13 mouse cellular contexts compared by ENCODE assay signal in genomic region chr7:120241092-120241491, GRCm38 (mm10). TPM values are rescaled to one million over a fixed set of nuclear protein-coding genes. Genes with fewer than 3 reads are reported as not detected.
DNase-seq lines count a peak whose midpoint lies in the region; ATAC-seq and TF ChIP-seq lines count a peak whose summit lies in the region.
"Had no signal": no experiment of that assay in that cellular context is flagged by ENCODE, and none has a peak within 500 bp of the region (broad histone marks: within the 10 kb centered on the region; RNA-seq: fewer than 3 reads in every experiment).

No protein-coding gene starts in this region.

- DNase-seq in hindbrain, postnatal 0 days (ENCODE audit: low spot score) = no peak
- DNase-seq in hindbrain, embryonic 10.5 days (ENCODE audit: low spot score) = no peak
- no peak for DNase-seq in midbrain, postnatal 0 days (ENCODE audit: low spot score)
- DNase-seq in midbrain, embryonic 10.5 days (ENCODE audit: low spot score) = no peak
- DNase-seq in ZHBTc4 (ENCODE audit: low read depth, low spot score) = peak; percentile 55
- peak; percentile 12 for DNase-seq in retina, postnatal 1 day
- no peak for DNase-seq in left cerebral cortex, adult 11 months (ENCODE audit: low spot score)
- no peak for DNase-seq in right cerebral cortex, postnatal 36 days (ENCODE audit: low spot score in 2 of 2)

- no peak overlapping the region for H3K4me2 ChIP-seq in hindbrain, postnatal 0 days (ENCODE audit: low read depth, low read length)
- no peak overlapping the region for H3K4me2 ChIP-seq in midbrain, postnatal 0 days (ENCODE audit: low read depth, low read length, poor library complexity, severe bottlenecking)
- H3K4me2 ChIP-seq: limb, embryonic 12.5 days had no signal

- TF ChIP-seq CTCF in hindbrain, postnatal 0 days (IDR thresholded peaks at IDR 0.05; ENCODE audit: low read depth) = peak; percentile 46
- peak; percentile 27 for TF ChIP-seq CTCF in midbrain, postnatal 0 days (IDR thresholded peaks at IDR 0.05)

- H3K9ac ChIP-seq in hindbrain, postnatal 0 days (replicated peaks; ENCODE audit: low read length) = no peak overlapping the region
- H3K9ac ChIP-seq in midbrain, postnatal 0 days (replicated peaks; ENCODE audit: low read length, poor library complexity, severe bottlenecking) = no peak overlapping the region
- H3K9ac ChIP-seq: limb, embryonic 12.5 days had no signal

- H3K27me3 ChIP-seq in hindbrain, postnatal 0 days (ENCODE audit: insufficient read depth, low read length) = no peaks in the 10 kb centered on the region
- H3K27me3 ChIP-seq in hindbrain, embryonic 10.5 days (ENCODE audit: insufficient read depth, poor library complexity, severe bottlenecking) = no peaks in the 10 kb centered on the region
- H3K27me3 ChIP-seq in midbrain, postnatal 0 days (ENCODE audit: insufficient read depth, low read length) = no peaks in the 10 kb centered on the region
- H3K27me3 ChIP-seq in midbrain, embryonic 10.5 days (ENCODE audit: low read depth, poor library complexity, severe bottlenecking) = no peaks in the 10 kb centered on the region
- H3K27me3 ChIP-seq: limb, embryonic 12.5 days had no signal

- H3K27ac ChIP-seq in hindbrain, postnatal 0 days = no peak overlapping the region
- no peak overlapping the region for H3K27ac ChIP-seq in hindbrain, embryonic 10.5 days
- H3K27ac ChIP-seq in midbrain, postnatal 0 days (ENCODE audit: low read depth, low read length) = no peak overlapping the region
- no peak overlapping the region for H3K27ac ChIP-seq in midbrain, embryonic 10.5 days (replicated peaks)
- H3K27ac ChIP-seq: limb, embryonic 12.5 days had no signal

- no peak overlapping the region for H3K4me3 ChIP-seq in hindbrain, postnatal 0 days (ENCODE audit: low read length)
- no peak overlapping the region for H3K4me3 ChIP-seq in hindbrain, embryonic 10.5 days
- H3K4me3 ChIP-seq in midbrain, postnatal 0 days (ENCODE audit: low read depth, low read length) = no peak overlapping the region
- H3K4me3 ChIP-seq in midbrain, embryonic 10.5 days = no peak overlapping the region
- H3K4me3 ChIP-seq: limb, embryonic 12.5 days had no signal

- no peak for ATAC-seq in hindbrain, postnatal 0 days
- no peak for ATAC-seq in midbrain, postnatal 0 days (ENCODE audit: low FRiP score)
- ATAC-seq: forebrain, embryonic 14.5 days; midbrain, embryonic 16.5 days had no signal

- H3K4me1 ChIP-seq in hindbrain, postnatal 0 days (ENCODE audit: insufficient read depth, low read length) = no peaks in the 10 kb centered on the region
- H3K4me1 ChIP-seq in hindbrain, embryonic 10.5 days (replicated peaks) = no peaks in the 10 kb centered on the region
- H3K4me1 ChIP-seq in midbrain, postnatal 0 days (ENCODE audit: insufficient read depth, low read length) = no peaks in the 10 kb centered on the region
- H3K4me1 ChIP-seq in midbrain, embryonic 10.5 days = no peaks in the 10 kb centered on the region
- H3K4me1 ChIP-seq: limb, embryonic 12.5 days had no signal

- H3K36me3 ChIP-seq in hindbrain, postnatal 0 days (ENCODE audit: insufficient read depth, low read length) = no peaks in the 10 kb centered on the region
- H3K36me3 ChIP-seq in hindbrain, embryonic 10.5 days = no peaks in the 10 kb centered on the region
- no peaks in the 10 kb centered on the region for H3K36me3 ChIP-seq in midbrain, postnatal 0 days (ENCODE audit: insufficient read depth, low read length)
- no peaks in the 10 kb centered on the region for H3K36me3 ChIP-seq in midbrain, embryonic 10.5 days
- H3K36me3 ChIP-seq: limb, embryonic 12.5 days had no signal

- H3K9me3 ChIP-seq in hindbrain, postnatal 0 days (ENCODE audit: low read length) = no peaks in the 10 kb centered on the region
- H3K9me3 ChIP-seq in hindbrain, embryonic 10.5 days = no peaks in the 10 kb centered on the region
- no peaks in the 10 kb centered on the region for H3K9me3 ChIP-seq in midbrain, postnatal 0 days (ENCODE audit: low read length)
- no peaks in the 10 kb centered on the region for H3K9me3 ChIP-seq in midbrain, embryonic 10.5 days (replicated peaks)
- H3K9me3 ChIP-seq: limb, embryonic 12.5 days had no signal

RNA-seq across cellular contexts. Expression of gene Abca14, which starts 37.3 kb away (rescaled TPM):
- not detected in 2 replicates for total RNA-seq in hindbrain, postnatal 0 days (2014; rRNA removed)
- polyA plus RNA-seq in hindbrain, postnatal 0 days (2015; fragmentation: Nextera tagmentation; extraction: Ambion mirVana) = not detected in 2 replicates
- not detected in 2 replicates for polyA plus RNA-seq in hindbrain, embryonic 10.5 days (2016; fragmentation: Nextera tagmentation; extraction: Ambion mirVana)
- not detected in 2 replicates for total RNA-seq in midbrain, postnatal 0 days (2014; rRNA removed)
- polyA plus RNA-seq in midbrain, postnatal 0 days (2015; fragmentation: Nextera tagmentation; extraction: Ambion mirVana) = not detected in 2 replicates
- not detected in 2 replicates for polyA plus RNA-seq in midbrain, embryonic 10.5 days (2016; fragmentation: Nextera tagmentation; extraction: Ambion mirVana)
- polyA plus RNA-seq: forebrain, embryonic 14.5 days; heart, embryonic 14.5 days; kidney, embryonic 14.5 days; limb, embryonic 12.5 days; midbrain, embryonic 16.5 days had no signal

RNA-seq across cellular contexts. Expression of gene Crym, which starts 39.2 kb away (rescaled TPM):
- total RNA-seq in hindbrain, postnatal 0 days (2014; rRNA removed) = 9.4 and 16.9 TPM in 2 replicates
- polyA plus RNA-seq in hindbrain, postnatal 0 days (2015; fragmentation: Nextera tagmentation; extraction: Ambion mirVana) = 8.1 and 8.7 TPM in 2 replicates
- polyA plus RNA-seq in hindbrain, embryonic 10.5 days (2016; fragmentation: Nextera tagmentation; extraction: Ambion mirVana) = 40.4 and 50.4 TPM in 2 replicates
- total RNA-seq in midbrain, postnatal 0 days (2014; rRNA removed) = 17.4 and 26.6 TPM in 2 replicates
- polyA plus RNA-seq in midbrain, postnatal 0 days (2015; fragmentation: Nextera tagmentation; extraction: Ambion mirVana) = 14.7 TPM in 2 replicates
- polyA plus RNA-seq in midbrain, embryonic 10.5 days (2016; fragmentation: Nextera tagmentation; extraction: Ambion mirVana) = 35.5 and 40.2 TPM in 2 replicates

Comparison
In these comparisons a context has a peak if more than half of its experiments do, and no peak if none do; other contexts are left out.
1. DNase-seq: peak in ZHBTc4 (single experiment) and retina, postnatal 1 day (single experiment); none in hindbrain, postnatal 0 days (single experiment), hindbrain, embryonic 10.5 days (single experiment), midbrain, postnatal 0 days (single experiment), midbrain, embryonic 10.5 days (single experiment), left cerebral cortex, adult 11 months (single experiment) and right cerebral cortex, postnatal 36 days (0 of 2).